Mouse (Mus musculus) heart, postnatal 14 days (tissue): ENCODE measurements around the gene Cacna1g. TPM values are rescaled to one million over a fixed set of nuclear protein-coding genes. Genes with fewer than 3 reads are reported as not detected.
"Not testable (repeated sequence)": the region's sequence is repeated elsewhere in the genome, so short reads cannot be mapped to it uniquely, and the experiment has no call there.

Experiments used
- DNase-seq, 2 experiments: peaks; one replicate each; pipeline ENCODE4 v3.0.0; 2021 to 2022
- intact Hi-C: fragments of 180-260 bp; cut with DNase I; formaldehyde crosslinking; loops from one replicate; pipeline ENCODE4 v1.15.1; 2025
- total RNA-seq, 2 experiments: library from RNA; stranded (reverse); gene quantifications; 2 replicates each; pipeline ENCODE4 v1.2.3; 2021

The Cacna1g gene
- total RNA-seq, 2 experiments from 2014 or later, result 27.6 to 28.8 TPM

- DNase-seq, result no peak
- intact Hi-C loops, result no loop called here
Measured at GRCm38 (mm10) chr11:94412998-94413469, 61.0 kb downstream of the Cacna1g start.

- DNase-seq, result no peak
- intact Hi-C loops, result no loop called here
Measured at GRCm38 (mm10) chr11:94412562-94412961, 61.4 kb downstream of the Cacna1g start.

GRCm38 (mm10) chr11:94407803-94408321 is 66.1 kb downstream of the Cacna1g start:
- peak in 1 of 2 experiments; percentile 21 for DNase-seq
- intact Hi-C loops, result no loop called here

GRCm38 (mm10) chr11:94405348-94405747 is 68.7 kb downstream of the Cacna1g start:
- DNase-seq, result no peak
- intact Hi-C loops, result loop anchor here (2.0 kb wide), 2 partner anchors 63 to 77 kb away; partner anchors contain the start of gene Ankrd40

GRCm38 (mm10) chr11:94404641-94405260 is 69.2 kb downstream of the Cacna1g start:
- peak; percentile 83 to 91 for DNase-seq
- intact Hi-C loops, result loop anchor here (2.0 to 5.0 kb wide), 4 partner anchors 62 to 167 kb away; partner anchors contain the start of gene Ankrd40

GRCm38 (mm10) chr11:94404178-94404577 is 69.8 kb downstream of the Cacna1g start:
- intact Hi-C loops, result loop anchor here (2.0 to 5.0 kb wide), 4 partner anchors 61 to 167 kb away; partner anchors contain the start of gene Ankrd40

GRCm38 (mm10) chr11:94403757-94404156 is 70.2 kb downstream of the Cacna1g start:
- intact Hi-C loops, result loop anchor here (2.0 to 5.0 kb wide), 4 partner anchors 61 to 166 kb away; partner anchors contain the start of gene Ankrd40

More at GRCm38 (mm10) chr11:94404178-94404577, 69.8 kb downstream of the Cacna1g start:
- no peak for DNase-seq

GRCm38 (mm10) chr11:94402731-94403130 is 71.3 kb downstream of the Cacna1g start:
- intact Hi-C loops, result loop anchor here (5.0 kb wide), 2 partner anchors 140 to 165 kb away; no protein-coding TSS in a partner anchor
- DNase-seq, result no peak

More at GRCm38 (mm10) chr11:94403757-94404156, 70.2 kb downstream of the Cacna1g start:
- DNase-seq, result no peak

GRCm38 (mm10) chr11:94402029-94402428 is 72.0 kb downstream of the Cacna1g start:
- DNase-seq, result not testable (repeated sequence)
- intact Hi-C loops, result loop anchor here (5.0 kb wide), 2 partner anchors 140 to 165 kb away; no protein-coding TSS in a partner anchor

- intact Hi-C loops, result loop anchor here (5.0 kb wide), 2 partner anchors 141 to 164 kb away; no protein-coding TSS in a partner anchor
- DNase-seq, result no peak
Measured at GRCm38 (mm10) chr11:94400996-94401395, 73.0 kb downstream of the Cacna1g start.

- intact Hi-C loops, result no loop called here
- DNase-seq, result no peak
Measured at GRCm38 (mm10) chr11:94394107-94394506, 79.9 kb downstream of the Cacna1g start.

GRCm38 (mm10) chr11:94393490-94393889 is 80.5 kb downstream of the Cacna1g start:
- DNase-seq, intact Hi-C loops: not testable (repeated sequence)

- DNase-seq, result peak; percentile 53 to 60
- intact Hi-C loops, result no loop called here
Measured at GRCm38 (mm10) chr11:94392672-94393109, 81.3 kb downstream of the Cacna1g start, which contains the start of gene Abcc3. TSS of gene Abcc3 (minus strand) at chr11:94392997.

GRCm38 (mm10) chr11:94391661-94392060 is 82.3 kb downstream of the Cacna1g start:
- intact Hi-C loops, result no loop called here
- no peak for DNase-seq

GRCm38 (mm10) chr11:94390825-94391224 is 83.2 kb downstream of the Cacna1g start:
- DNase-seq, result no peak
- intact Hi-C loops, result no loop called here

- peak in 1 of 2 experiments; percentile 21 for DNase-seq
- intact Hi-C loops, result no loop called here
Measured at GRCm38 (mm10) chr11:94389724-94390396, 84.1 kb downstream of the Cacna1g start.

GRCm38 (mm10) chr11:94389021-94389420 is 85.0 kb downstream of the Cacna1g start:
- intact Hi-C loops, result no loop called here
- DNase-seq, result no peak

- intact Hi-C loops, result no loop called here
- no peak for DNase-seq
Measured at GRCm38 (mm10) chr11:94387756-94388155, 86.2 kb downstream of the Cacna1g start.

GRCm38 (mm10) chr11:94385977-94386771 is 87.8 kb downstream of the Cacna1g start:
- intact Hi-C loops, result no loop called here
- DNase-seq, result peak; percentile 54 to 56

GRCm38 (mm10) chr11:94379736-94380135 is 94.3 kb downstream of the Cacna1g start:
- intact Hi-C loops, result no loop called here

More at GRCm38 (mm10) chr11:94379736-94380135, 94.3 kb downstream of the Cacna1g start:
- no peak for DNase-seq
